Mouse (Mus musculus) liver, embryonic 13.5 days (tissue): ENCODE data around the gene Siglec1. TPM values are rescaled to one million over a fixed set of nuclear protein-coding genes. Genes with fewer than 3 reads are reported as not detected.

Experiments
- ATAC-seq: fragments of 200-750 bp; cut with Nextera tagmentation; 2 replicates; pipeline ENCODE4 v1.8.0; 2017; ENCODE audit warnings: low read depth, mild to moderate bottlenecking, moderate number of reproducible peaks, moderate library complexity
- DNase-seq: peaks from one replicate; pipeline ENCODE4 v3.0.0; 2022
- H3K27ac ChIP-seq: fragments of 300-500 bp; sonication (generic); 2 replicates; pipeline ENCODE4 v1.5.1; 2015; ENCODE audit warnings: moderate library complexity, mild to moderate bottlenecking, inconsistent platforms
- H3K27me3 ChIP-seq: fragments of 300-500 bp; sonication (generic); 2 replicates; pipeline ENCODE4 v1.6.1; 2015; ENCODE audit warnings: mild to moderate bottlenecking, inconsistent platforms
- H3K36me3 ChIP-seq: fragments of 300-500 bp; sonication (generic); 2 replicates; pipeline ENCODE4 v1.6.1; 2015; ENCODE audit warnings: mild to moderate bottlenecking, inconsistent platforms
- H3K4me1 ChIP-seq: fragments of 300-500 bp; sonication (generic); replicated peaks from 2 replicates; pipeline ENCODE4 v1.6.1; 2015; ENCODE audit warnings: inconsistent platforms
- H3K4me2 ChIP-seq: fragments of 300-500 bp; sonication (generic); 2 replicates; pipeline ENCODE4 v1.6.1; 2015; ENCODE audit warnings: inconsistent platforms, mild to moderate bottlenecking, moderate library complexity
- H3K4me3 ChIP-seq: fragments of 300-500 bp; sonication (generic); replicated peaks from 2 replicates; pipeline ENCODE4 v1.5.1; 2015; ENCODE audit warnings: mild to moderate bottlenecking, inconsistent platforms
- H3K9ac ChIP-seq: fragments of 300-500 bp; sonication (generic); 2 replicates; pipeline ENCODE4 v1.6.1; 2015; ENCODE audit warnings: mild to moderate bottlenecking, inconsistent platforms
- H3K9me3 ChIP-seq: fragments of 300-500 bp; sonication (generic); replicated peaks from 2 replicates; pipeline ENCODE4 v1.6.1; 2016; ENCODE audit warnings: inconsistent platforms
- WGBS: fragments of 180-500 bp; shearing (Covaris S2); methylation state at CpG from one replicate; pipeline ENCODE4 v1.1.7; 2015; ENCODE audit not compliant: insufficient replicate concordance; 5-methylcytosine and 5-hydroxymethylcytosine counted together
- polyA plus RNA-seq: library from polyadenylated mRNA; unstranded; fragments of >200 nt; fragmentation: Nextera tagmentation; extraction: Ambion mirVana; gene quantifications from 2 replicates; pipeline ENCODE4 v1.2.1, GENCODE M21; 2015

The Siglec1 gene
- polyA plus RNA-seq, 1 experiment from 2014 or later: 0.56 TPM

GRCm38 (mm10) chr2:131096101-131096795 is 9.7 kb upstream of the Siglec1 start:
- ATAC-seq (peak; percentile 96), DNase-seq (peak; percentile 73)
- Histone ChIP-seq H3K4me1 (peaks cover 36% of the 10 kb centered on the region), H3K4me2 (peak overlapping the region; percentile 46), H3K9ac (peak overlapping the region; percentile 61), H3K36me3 (no peaks in the 10 kb centered on the region), H3K4me3 (peak overlapping the region; percentile 13; the same call in 1 of the 2 replicates), H3K27ac (peak overlapping the region; percentile 95), H3K9me3 (no peaks in the 10 kb centered on the region), H3K27me3 (no peaks in the 10 kb centered on the region)
- 7% methylated on average over 9 of the region's 9 CpGs for WGBS

GRCm38 (mm10) chr2:131094823-131095222 is 8.3 kb upstream of the Siglec1 start:
- Histone ChIP-seq H3K27me3 (no peaks in the 10 kb centered on the region), H3K4me1 (peaks cover 36% of the 10 kb centered on the region), H3K9me3 (no peaks in the 10 kb centered on the region), H3K9ac (no peak overlapping the region), H3K27ac (no peak overlapping the region), H3K4me2 (no peak overlapping the region), H3K4me3 (no peak overlapping the region), H3K36me3 (no peaks in the 10 kb centered on the region)
- 0 out of 2 replicates have a peak, but pooled peaks have one; percentile 14 for ATAC-seq
- WGBS: 0% methylated on average over 1 of the region's 1 CpGs
- DNase-seq: peak; percentile 66

DNA sequence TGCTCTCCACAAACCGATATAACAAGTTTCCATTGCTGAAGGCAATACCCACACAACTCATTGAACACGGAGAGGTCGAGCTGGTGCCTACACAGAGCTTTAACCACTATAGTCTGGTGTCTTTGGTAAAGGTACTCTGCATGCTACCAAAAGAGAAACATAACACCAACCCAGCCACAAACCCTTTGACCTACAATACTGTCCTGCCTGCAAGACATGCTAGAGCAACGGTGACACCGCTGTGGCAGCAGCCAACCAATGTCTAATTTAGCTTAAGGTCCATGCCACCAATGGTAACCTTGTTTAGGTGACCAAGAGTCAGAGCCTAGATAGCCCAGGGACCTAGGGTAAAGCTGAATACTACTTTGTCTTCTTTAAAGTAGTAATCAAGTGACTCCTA is 7.0 kb upstream of the Siglec1 start:
- H3K9me3 ChIP-seq: no peaks in the 10 kb centered on the region
- WGBS: 78% methylated on average over 5 of the region's 5 CpGs
- peaks cover 39% of the 10 kb centered on the region for H3K4me1 ChIP-seq
- H3K27me3 ChIP-seq: no peaks in the 10 kb centered on the region
- DNase-seq (no peak), ATAC-seq (no peak)
- no peak overlapping the region for H3K4me3 ChIP-seq
- H3K27ac ChIP-seq: no peak overlapping the region
- no peaks in the 10 kb centered on the region for H3K36me3 ChIP-seq
- no peak overlapping the region for H3K9ac ChIP-seq
- H3K4me2 ChIP-seq: no peak overlapping the region

- H3K9ac ChIP-seq: no peak overlapping the region
- H3K9me3 ChIP-seq: no peaks in the 10 kb centered on the region
- H3K27me3 ChIP-seq: peaks cover 5% of the 10 kb centered on the region; the same call in 1 of the 2 replicates
- no peak overlapping the region for H3K4me3 ChIP-seq
- 0 out of 2 replicates have a peak overlapping the region, but pooled peaks have one; percentile 6 for H3K27ac ChIP-seq
- DNase-seq (no peak), ATAC-seq (no peak)
- no peak overlapping the region for H3K4me2 ChIP-seq
- peaks cover 19% of the 10 kb centered on the region for H3K4me1 ChIP-seq
- no peaks in the 10 kb centered on the region for H3K36me3 ChIP-seq
- WGBS: 50% methylated on average over 3 of the region's 3 CpGs
Observed at GRCm38 (mm10) chr2:131090852-131091251, 4.3 kb upstream of the Siglec1 start.

GRCm38 (mm10) chr2:131089634-131090033 is 3.1 kb upstream of the Siglec1 start:
- Histone ChIP-seq H3K4me1 (peaks cover 9% of the 10 kb centered on the region; the same call in 1 of the 2 replicates), H3K36me3 (no peaks in the 10 kb centered on the region), H3K4me3 (no peak overlapping the region), H3K4me2 (no peak overlapping the region), H3K27me3 (peaks cover 10% of the 10 kb centered on the region; the same call in 1 of the 2 replicates), H3K9me3 (no peaks in the 10 kb centered on the region), H3K9ac (no peak overlapping the region), H3K27ac (no peak overlapping the region)
- WGBS: 36% methylated on average over 1 of the region's 1 CpGs
- no peak for ATAC-seq
- no peak for DNase-seq

GRCm38 (mm10) chr2:131088581-131088980 is 2.0 kb upstream of the Siglec1 start:
- 60% methylated on average over 4 of the region's 4 CpGs for WGBS
- Histone ChIP-seq H3K4me2 (no peak overlapping the region), H3K4me1 (peaks cover 3% of the 10 kb centered on the region; the same call in 1 of the 2 replicates), H3K4me3 (no peak overlapping the region), H3K36me3 (no peaks in the 10 kb centered on the region), H3K9me3 (no peaks in the 10 kb centered on the region), H3K27ac (no peak overlapping the region), H3K9ac (no peak overlapping the region), H3K27me3 (peaks cover 10% of the 10 kb centered on the region; the same call in 1 of the 2 replicates)
- ATAC-seq (no peak), DNase-seq (no peak)

DNA sequence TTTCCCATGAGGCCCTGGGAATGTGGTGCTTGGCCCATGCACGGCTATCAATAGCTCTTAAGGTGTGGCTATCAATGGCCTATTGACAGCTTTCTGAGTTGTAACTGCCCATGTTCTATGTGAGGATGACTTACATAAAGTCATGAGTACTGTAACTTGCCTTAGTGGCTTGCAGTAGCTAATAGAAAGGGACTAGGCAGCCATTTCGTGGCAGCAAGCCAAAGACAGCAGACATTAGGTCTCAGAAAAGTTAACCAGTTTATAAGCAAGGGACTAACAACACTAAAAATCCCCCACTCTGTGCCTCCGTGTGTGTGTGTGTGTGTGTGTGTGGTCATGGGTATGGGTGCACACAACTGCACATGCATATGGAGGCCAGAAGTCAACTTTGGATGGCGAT is 2.4 kb downstream of the Siglec1 start:
- Histone ChIP-seq H3K4me1 (peaks cover 7% of the 10 kb centered on the region), H3K4me3 (no peak overlapping the region), H3K27me3 (peaks cover 36% of the 10 kb centered on the region), H3K27ac (no peak overlapping the region), H3K9me3 (no peaks in the 10 kb centered on the region), H3K36me3 (no peaks in the 10 kb centered on the region), H3K4me2 (no peak overlapping the region), H3K9ac (no peak overlapping the region)
- DNase-seq: no peak
- ATAC-seq: no peak
- WGBS: 75% methylated on average over 4 of the region's 4 CpGs

DNA sequence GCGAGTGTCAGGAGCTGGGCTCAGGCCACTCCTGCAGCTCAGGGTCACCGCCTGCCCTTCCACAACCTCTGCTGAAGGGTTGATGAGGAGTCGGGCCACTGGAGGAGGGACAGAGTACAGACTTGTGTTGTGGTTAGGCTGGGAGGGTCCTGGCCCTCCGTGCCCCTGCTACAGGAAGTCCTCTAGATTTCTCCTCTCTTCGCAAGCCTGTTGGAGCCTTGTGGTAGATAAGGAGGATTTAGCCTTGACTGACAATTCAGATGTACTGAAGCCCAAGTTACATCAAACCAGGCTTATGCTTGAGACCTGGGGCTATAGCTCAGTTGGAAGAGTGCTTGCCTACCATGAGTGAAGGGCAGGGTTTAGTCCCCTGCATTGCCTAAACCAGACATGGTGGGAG is 6.1 kb downstream of the Siglec1 start:
- H3K4me3 ChIP-seq: no peak overlapping the region
- ATAC-seq: no peak
- 12% methylated on average over 5 of the region's 5 CpGs for WGBS

DNA sequence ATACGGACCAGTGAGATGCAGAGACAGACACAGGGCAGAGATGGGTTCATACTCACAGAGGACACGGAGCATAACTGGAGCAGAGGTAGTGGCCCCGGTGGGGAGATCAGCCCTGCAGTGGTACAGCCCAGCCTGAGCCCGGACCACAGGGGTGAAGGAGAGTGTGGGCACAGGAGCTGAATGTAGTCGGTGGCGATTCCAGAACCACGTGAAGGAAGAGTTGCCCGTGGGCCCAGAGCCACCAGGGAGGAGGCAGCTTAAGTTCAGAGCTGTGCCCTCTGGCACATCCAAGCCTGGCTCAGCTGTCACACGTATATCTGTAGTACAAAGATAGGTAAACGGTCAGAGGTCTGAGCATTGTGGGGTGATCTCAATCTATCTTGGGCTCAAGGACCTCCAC is 14.0 kb downstream of the Siglec1 start:
- Histone ChIP-seq H3K27me3 (peaks cover 54% of the 10 kb centered on the region), H3K27ac (no peak overlapping the region), H3K36me3 (no peaks in the 10 kb centered on the region), H3K9me3 (no peaks in the 10 kb centered on the region), H3K4me3 (no peak overlapping the region), H3K4me2 (no peak overlapping the region), H3K4me1 (no peaks in the 10 kb centered on the region), H3K9ac (no peak overlapping the region)
- WGBS: 72% methylated on average over 10 of the region's 10 CpGs
- ATAC-seq: no peak
- DNase-seq: no peak

More for the DNA sequence above, 6.1 kb downstream of the Siglec1 start:
- H3K4me2 ChIP-seq: no peak overlapping the region
- no peak overlapping the region for H3K9ac ChIP-seq
- H3K27me3 ChIP-seq: peaks cover 46% of the 10 kb centered on the region
- no peaks in the 10 kb centered on the region for H3K36me3 ChIP-seq
- H3K4me1 ChIP-seq: peaks cover 4% of the 10 kb centered on the region; the same call in 1 of the 2 replicates
- H3K9me3 ChIP-seq: no peaks in the 10 kb centered on the region
- no peak overlapping the region for H3K27ac ChIP-seq
- DNase-seq: no peak

- Histone ChIP-seq H3K4me1 (peaks cover 5% of the 10 kb centered on the region), H3K4me2 (no peak overlapping the region), H3K4me3 (no peak overlapping the region), H3K9ac (no peak overlapping the region), H3K9me3 (no peaks in the 10 kb centered on the region), H3K27me3 (peaks cover 77% of the 10 kb centered on the region), H3K36me3 (no peaks in the 10 kb centered on the region), H3K27ac (no peak overlapping the region)
- WGBS: 54% methylated on average over 6 of the region's 6 CpGs
- DNase-seq (no peak), ATAC-seq (no peak)
Observed at GRCm38 (mm10) chr2:131067481-131067880, 19.1 kb downstream of the Siglec1 start.

GRCm38 (mm10) chr2:131066342-131066741 is 20.2 kb downstream of the Siglec1 start:
- DNase-seq: no peak
- Histone ChIP-seq H3K9ac (no peak overlapping the region), H3K4me2 (no peak overlapping the region), H3K27me3 (peaks cover 84% of the 10 kb centered on the region), H3K27ac (no peak overlapping the region), H3K4me1 (peaks cover 5% of the 10 kb centered on the region), H3K36me3 (no peaks in the 10 kb centered on the region), H3K9me3 (no peaks in the 10 kb centered on the region), H3K4me3 (no peak overlapping the region)
- no peak for ATAC-seq
- WGBS: 53% methylated on average over 9 of the region's 9 CpGs

DNA sequence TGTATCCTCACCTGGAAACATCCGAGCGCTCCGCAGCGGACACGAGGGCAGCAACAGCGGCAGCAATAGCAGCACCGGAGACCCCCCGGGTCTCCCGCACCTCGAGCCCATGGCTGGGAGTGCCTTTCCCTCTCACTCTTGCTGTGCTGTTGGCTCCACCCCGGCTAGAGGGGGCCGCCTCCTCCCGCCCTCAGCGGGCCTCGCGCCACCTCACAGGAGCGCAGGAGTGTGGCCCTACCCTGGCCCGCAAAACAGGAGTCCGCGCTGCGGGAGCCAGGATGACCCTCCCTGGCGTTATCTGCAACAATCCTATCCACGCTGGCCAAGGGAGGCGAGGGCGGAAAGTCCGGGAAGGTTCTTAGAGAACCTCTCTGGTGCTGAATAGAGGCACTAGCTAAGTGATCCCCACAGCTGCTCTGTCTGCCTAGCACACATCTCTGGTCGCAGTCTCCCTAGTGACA is 23.1 kb downstream of the Siglec1 start, which contains the start of gene Adam33:
Adam33 (minus strand) TSS at position 411 of the 461 bp plus-strand sequence.
- Histone ChIP-seq H3K9me3 (no peaks in the 10 kb centered on the region), H3K36me3 (no peaks in the 10 kb centered on the region), H3K27ac (no peak within 1 kb of the TSS), H3K27me3 (peaks cover 90% of the 10 kb centered on the region), H3K4me3 (0 out of 2 replicates have a peak within 1 kb of the TSS, but pooled peaks have one; percentile 3), H3K4me2 (peak within 1 kb of the TSS; percentile 28; the same call in 1 of the 2 replicates), H3K4me1 (peaks cover 5% of the 10 kb centered on the region), H3K9ac (no peak within 1 kb of the TSS)
- no peak for DNase-seq
- ATAC-seq: no peak
- WGBS: 3% methylated on average over 20 of the region's 27 CpGs
